Mouse (Mus musculus) limb, embryonic 15.5 days (tissue): ENCODE measurements around the gene Gfod2. TPM values are rescaled to one million over a fixed set of nuclear protein-coding genes. Genes with fewer than 3 reads are reported as not detected.
A peak's percentile ranks its signal among the peaks of the same experiment; 100 is the strongest.

ENCODE experiments used
- ATAC-seq: fragments of 200-750 bp; cut with Nextera tagmentation; 2 replicates; pipeline ENCODE4 v1.8.0; 2017; ENCODE audit warnings: low read depth, moderate TSS enrichment; ENCODE audit not compliant: insufficient number of reproducible peaks, low FRiP score, low TSS enrichment
- H3K27ac ChIP-seq: fragments of 300-500 bp; sonication (generic); 2 replicates; pipeline ENCODE4 v1.5.1; 2015; ENCODE audit warnings: moderate library complexity, mild to moderate bottlenecking, inconsistent platforms
- H3K27me3 ChIP-seq: fragments of 300-500 bp; sonication (generic); 2 replicates; pipeline ENCODE4 v1.6.1; 2015; ENCODE audit warnings: inconsistent platforms
- H3K36me3 ChIP-seq: fragments of 300-500 bp; sonication (generic); 2 replicates; pipeline ENCODE4 v1.6.1; 2015; ENCODE audit warnings: inconsistent platforms
- H3K4me1 ChIP-seq: fragments of 300-500 bp; sonication (generic); 2 replicates; pipeline ENCODE4 v1.6.1; 2015; ENCODE audit warnings: inconsistent platforms
- H3K4me2 ChIP-seq: fragments of 300-500 bp; sonication (generic); 2 replicates; pipeline ENCODE4 v1.6.1; 2015; ENCODE audit warnings: mild to moderate bottlenecking, inconsistent platforms
- H3K4me3 ChIP-seq: fragments of 300-500 bp; sonication (generic); 2 replicates; pipeline ENCODE4 v1.5.1; 2015; ENCODE audit warnings: mild to moderate bottlenecking, inconsistent platforms
- H3K9ac ChIP-seq: fragments of 300-500 bp; sonication (generic); 2 replicates; pipeline ENCODE4 v1.6.1; 2015; ENCODE audit warnings: inconsistent platforms
- H3K9me3 ChIP-seq: fragments of 300-500 bp; sonication (generic); 2 replicates; pipeline ENCODE4 v1.6.1; 2016; ENCODE audit warnings: inconsistent platforms
- WGBS: fragments of 180-500 bp; shearing (Covaris S2); methylation state at CpG from one replicate; pipeline ENCODE4 v1.1.7; 2015; 5-methylcytosine and 5-hydroxymethylcytosine counted together
- polyA plus RNA-seq: library from polyadenylated mRNA; unstranded; fragments of >200 nt; fragmentation: Nextera tagmentation; extraction: Ambion mirVana; gene quantifications from 2 replicates; pipeline ENCODE4 v1.2.1, GENCODE M21; 2015

Gene Gfod2
- polyA plus RNA-seq, 1 experiment from 2014 or later = 20.1 TPM

- Histone ChIP-seq H3K9me3 (no peaks in the 10 kb centered on the region), H3K9ac (no peak overlapping the region), H3K36me3 (peaks cover 10% of the 10 kb centered on the region), H3K27ac (no peak overlapping the region), H3K4me2 (no peak overlapping the region), H3K27me3 (no peaks in the 10 kb centered on the region), H3K4me1 (peaks cover 11% of the 10 kb centered on the region), H3K4me3 (no peak overlapping the region)
- WGBS = 90% methylated on average over 3 of the region's 3 CpGs
- ATAC-seq = no peak
Observed at GRCm38 (mm10) chr8:105712286-105712685, 46.2 kb downstream of the Gfod2 start.

- no peaks in the 10 kb centered on the region for H3K27me3 ChIP-seq
- peaks cover 7% of the 10 kb centered on the region for H3K36me3 ChIP-seq
- H3K27ac ChIP-seq = no peak overlapping the region
- H3K9me3 ChIP-seq = no peaks in the 10 kb centered on the region
- H3K4me1 ChIP-seq = peaks cover 21% of the 10 kb centered on the region
- H3K4me3 ChIP-seq = no peak overlapping the region
- no peak for ATAC-seq
- H3K9ac ChIP-seq = no peak overlapping the region
- H3K4me2 ChIP-seq = no peak overlapping the region
- 79% methylated on average over 12 of the region's 14 CpGs for WGBS
Observed at GRCm38 (mm10) chr8:105709317-105709716, 49.1 kb downstream of the Gfod2 start.

- Histone ChIP-seq H3K27me3 (no peaks in the 10 kb centered on the region), H3K27ac (no peak overlapping the region), H3K4me1 (peaks cover 21% of the 10 kb centered on the region), H3K4me2 (no peak overlapping the region), H3K4me3 (no peak overlapping the region), H3K9me3 (no peaks in the 10 kb centered on the region), H3K9ac (no peak overlapping the region), H3K36me3 (peaks cover 13% of the 10 kb centered on the region)
- 92% methylated on average over 8 of the region's 8 CpGs for WGBS
- no peak for ATAC-seq
Observed at GRCm38 (mm10) chr8:105708675-105709074, 49.8 kb downstream of the Gfod2 start.

GRCm38 (mm10) chr8:105707498-105708403 lies 50.7 kb downstream of the Gfod2 start, which contains the start of the genes 4933405L10Rik and Enkd1:
TSS of gene 4933405L10Rik (plus strand) at chr8:105707655.
TSS of gene Enkd1 (minus strand) at chr8:105708210.
- WGBS = 1% methylated on average over 55 of the region's 55 CpGs
- peak within 1 kb of the TSS; percentile 27; the same call in 1 of the 2 replicates for H3K27ac ChIP-seq

GRCm38 (mm10) chr8:105706426-105706825 lies 52.0 kb downstream of the Gfod2 start:
- Histone ChIP-seq H3K9ac (peak overlapping the region; percentile 14; the same call in 1 of the 2 replicates), H3K4me2 (peak overlapping the region; percentile 97), H3K27ac (no peak overlapping the region), H3K9me3 (no peaks in the 10 kb centered on the region), H3K36me3 (peaks cover 25% of the 10 kb centered on the region), H3K4me3 (peak overlapping the region; percentile 81), H3K27me3 (no peaks in the 10 kb centered on the region), H3K4me1 (peaks cover 31% of the 10 kb centered on the region)
- no peak for ATAC-seq
- 85% methylated on average over 12 of the region's 12 CpGs for WGBS

More at GRCm38 (mm10) chr8:105707498-105708403, 50.7 kb downstream of the Gfod2 start, which contains the start of the genes 4933405L10Rik and Enkd1:
- Histone ChIP-seq H3K36me3 (peaks cover 23% of the 10 kb centered on the region), H3K4me3 (peak within 1 kb of the TSS; percentile 81), H3K4me1 (peaks cover 21% of the 10 kb centered on the region), H3K9ac (peak within 1 kb of the TSS; percentile 62), H3K9me3 (no peaks in the 10 kb centered on the region), H3K27me3 (no peaks in the 10 kb centered on the region), H3K4me2 (peak within 1 kb of the TSS; percentile 97)
- ATAC-seq = peak; percentile 59

- Histone ChIP-seq H3K9me3 (no peaks in the 10 kb centered on the region), H3K27ac (no peak overlapping the region), H3K4me2 (no peak overlapping the region), H3K4me1 (peaks cover 37% of the 10 kb centered on the region), H3K27me3 (no peaks in the 10 kb centered on the region), H3K4me3 (no peak overlapping the region), H3K36me3 (peaks cover 25% of the 10 kb centered on the region), H3K9ac (no peak overlapping the region)
- 88% methylated on average over 6 of the region's 6 CpGs for WGBS
- ATAC-seq = no peak
Observed at GRCm38 (mm10) chr8:105704955-105705354, 53.5 kb downstream of the Gfod2 start.

GRCm38 (mm10) chr8:105704146-105704812 lies 54.2 kb downstream of the Gfod2 start:
- no peak for ATAC-seq
- Histone ChIP-seq H3K9me3 (no peaks in the 10 kb centered on the region), H3K9ac (no peak overlapping the region), H3K36me3 (peaks cover 28% of the 10 kb centered on the region), H3K4me1 (peaks cover 43% of the 10 kb centered on the region), H3K27ac (no peak overlapping the region), H3K4me3 (no peak overlapping the region), H3K27me3 (no peaks in the 10 kb centered on the region), H3K4me2 (no peak overlapping the region)
- WGBS = 93% methylated on average over 34 of the region's 34 CpGs

GRCm38 (mm10) chr8:105702731-105703415 lies 55.6 kb downstream of the Gfod2 start:
- H3K4me3 ChIP-seq = no peak overlapping the region
- WGBS = 92% methylated on average over 24 of the region's 24 CpGs
- H3K9ac ChIP-seq = no peak overlapping the region
- H3K27ac ChIP-seq = no peak overlapping the region
- no peaks in the 10 kb centered on the region for H3K9me3 ChIP-seq
- H3K36me3 ChIP-seq = peaks cover 39% of the 10 kb centered on the region
- ATAC-seq = no peak
- H3K4me1 ChIP-seq = peaks cover 39% of the 10 kb centered on the region
- no peak overlapping the region for H3K4me2 ChIP-seq
- no peaks in the 10 kb centered on the region for H3K27me3 ChIP-seq

- H3K27me3 ChIP-seq = no peaks in the 10 kb centered on the region
- H3K36me3 ChIP-seq = peaks cover 48% of the 10 kb centered on the region
- H3K27ac ChIP-seq = peak overlapping the region; percentile 96
- H3K9me3 ChIP-seq = no peaks in the 10 kb centered on the region
- H3K4me2 ChIP-seq = peak overlapping the region; percentile 92
- WGBS = 45% methylated on average over 18 of the region's 18 CpGs
- peaks cover 32% of the 10 kb centered on the region for H3K4me1 ChIP-seq
- ATAC-seq = no peak
- H3K9ac ChIP-seq = peak overlapping the region; percentile 45; the same call in 1 of the 2 replicates
- peak overlapping the region; percentile 65 for H3K4me3 ChIP-seq
Observed at GRCm38 (mm10) chr8:105702001-105702401, 56.5 kb downstream of the Gfod2 start.

- peak; percentile 66 for ATAC-seq
- peaks cover 51% of the 10 kb centered on the region for H3K36me3 ChIP-seq
- no peaks in the 10 kb centered on the region for H3K27me3 ChIP-seq
- peak within 1 kb of the TSS; percentile 96 for H3K27ac ChIP-seq
- peak within 1 kb of the TSS; percentile 92 for H3K4me2 ChIP-seq
- peaks cover 24% of the 10 kb centered on the region for H3K4me1 ChIP-seq
- WGBS = under 1% methylated on average over 60 of the region's 60 CpGs
- peak within 1 kb of the TSS; percentile 65 for H3K4me3 ChIP-seq
- H3K9ac ChIP-seq = peak within 1 kb of the TSS; percentile 54
- no peaks in the 10 kb centered on the region for H3K9me3 ChIP-seq
Observed at GRCm38 (mm10) chr8:105700966-105701824, 57.3 kb downstream of the Gfod2 start, which contains the start of the genes Acd and Pard6a. TSS of gene Acd (minus strand) at chr8:105701102. TSS of gene Pard6a (plus strand) at chr8:105701148.
